Mouse (Mus musculus): ENCODE data around the gene Gm20517.

GRCm38 (mm10) chr17:47671988-47672310 is 60.6 kb downstream of the Gm20517 start:
- TF ChIP-seq CTCF (IDR thresholded peaks at IDR 0.05; ENCODE audit: insufficient read depth, low read length), result no peak
- TF ChIP-seq POLR2A (IDR thresholded peaks at IDR 0.05; ENCODE audit: borderline replicate concordance, extremely low read depth, low read depth, low read length), result no peak
